Mouse (Mus musculus) kidney, adult 2 months (tissue): Measurements from ENCODE around the gene Ccdc54. TPM values are rescaled to one million over a fixed set of nuclear protein-coding genes. Genes with fewer than 3 reads are reported as not detected.

Experiments
- DNase-seq: peaks from one replicate; pipeline ENCODE4 v3.0.0; 2021
- H3K27ac ChIP-seq: fragments of 200-500 bp; 2 replicates; pipeline ENCODE4 v1.5.1; 2012; ENCODE audit warnings: low read depth, low read length, control low read depth, inconsistent platforms; ENCODE audit not compliant: insufficient read depth
- H3K27me3 ChIP-seq: fragments of 200-500 bp; replicated peaks from 2 replicates; pipeline ENCODE4 v1.6.1; 2012; ENCODE audit warnings: mild to moderate bottlenecking, moderate library complexity, low read length, inconsistent platforms; ENCODE audit not compliant: control insufficient read depth, insufficient read depth
- H3K36me3 ChIP-seq: fragments of 200-500 bp; 2 replicates; pipeline ENCODE4 v1.6.1; 2012; ENCODE audit warnings: mild to moderate bottlenecking, moderate library complexity, low read length, inconsistent platforms; ENCODE audit not compliant: control insufficient read depth, insufficient read depth
- H3K4me1 ChIP-seq: fragments of 200-500 bp; 2 replicates; pipeline ENCODE4 v1.6.1; 2011; ENCODE audit warnings: low read length; ENCODE audit not compliant: control insufficient read depth, insufficient read depth
- H3K4me3 ChIP-seq: fragments of 200-500 bp; 2 replicates; pipeline ENCODE4 v1.5.1; 2011; ENCODE audit warnings: mild to moderate bottlenecking, low read depth, low read length, control low read depth; ENCODE audit not compliant: insufficient read depth
- CTCF ChIP-seq: fragments of 200-500 bp; conservative IDR thresholded peaks from 2 replicates; pipeline ENCODE4 v1.5.1; 2011; ENCODE audit warnings: low read depth, mild to moderate bottlenecking, control low read depth, low read length, moderate library complexity, mixed read lengths; ENCODE audit not compliant: insufficient read depth, insufficient read length
- POLR2A ChIP-seq: fragments of 200-500 bp; IDR thresholded peaks from one replicate; pipeline ENCODE4 v1.6.1; 2011; ENCODE audit warnings: low read depth, low read length, control low read depth
- WGBS: fragments of 180-500 bp; shearing (Covaris S2); methylation state at CpG from one replicate; pipeline ENCODE4 v1.1.7; 2018; 5-methylcytosine and 5-hydroxymethylcytosine counted together
- polyA plus RNA-seq: library from polyadenylated mRNA; depleted of rRNA; stranded (reverse); fragments of >200 nt; gene quantifications from 2 replicates; pipeline ENCODE4 v1.2.3, GENCODE M21; 2012; rRNA removed

Ccdc54 gene
- not detected in 2 replicates for polyA plus RNA-seq

DNA sequence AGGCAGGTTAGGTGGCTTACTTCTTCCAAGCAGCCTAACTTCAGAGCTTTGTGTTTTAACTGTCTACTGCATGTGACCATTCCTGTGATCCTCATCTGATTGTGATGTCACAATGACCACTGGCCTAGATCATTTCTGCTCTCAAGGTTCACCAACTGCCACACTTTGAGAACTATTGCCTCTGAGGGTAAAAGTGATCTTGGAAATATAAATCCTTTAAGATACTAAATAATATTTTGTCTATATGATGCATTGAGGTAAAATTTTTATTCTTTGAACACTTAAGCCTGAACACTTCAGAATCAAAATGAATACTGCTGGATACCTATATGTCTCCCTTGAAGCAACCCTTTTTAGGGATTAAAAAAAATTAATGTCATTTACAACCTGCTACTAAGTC, at the start of gene Ccdc54:
Ccdc54 (minus strand) TSS at position 101 of the 400 bp plus-strand sequence.
- Histone ChIP-seq H3K27me3 (no peaks in the 10 kb centered on the region), H3K36me3 (no peaks in the 10 kb centered on the region), H3K4me1 (no peaks in the 10 kb centered on the region), H3K27ac (no peak within 1 kb of the TSS; the same call in 1 of the 2 replicates), H3K4me3 (no peak within 1 kb of the TSS)
- TF ChIP-seq POLR2A (no peak), CTCF (no peak)
- no peak for DNase-seq

DNA sequence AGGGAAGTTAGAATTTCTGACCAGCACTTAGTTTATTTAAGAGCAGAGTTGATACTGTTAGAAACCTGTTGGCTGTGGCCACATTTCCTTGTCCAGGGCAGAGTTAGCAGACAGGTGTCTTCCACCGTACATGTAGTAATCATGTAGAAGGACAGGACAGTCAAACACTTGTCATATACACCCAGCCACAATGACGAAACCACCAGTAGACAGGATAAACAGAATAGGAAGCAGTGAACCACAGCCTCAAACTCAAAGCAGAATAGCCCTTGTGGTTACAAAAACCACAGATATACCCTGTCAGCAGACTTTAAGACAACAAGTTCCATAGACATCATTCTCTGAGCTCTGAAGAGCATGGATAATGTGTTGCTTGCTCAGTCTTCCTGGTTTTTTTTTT, 41.6 kb upstream of the Ccdc54 start:
- 89% methylated on average over 2 of the region's 2 CpGs for WGBS
- Histone ChIP-seq H3K27ac (no peak overlapping the region), H3K4me1 (no peaks in the 10 kb centered on the region), H3K4me3 (no peak overlapping the region), H3K36me3 (no peaks in the 10 kb centered on the region), H3K27me3 (no peaks in the 10 kb centered on the region)
- TF ChIP-seq POLR2A (no peak), CTCF (no peak)
- DNase-seq: no peak

DNA sequence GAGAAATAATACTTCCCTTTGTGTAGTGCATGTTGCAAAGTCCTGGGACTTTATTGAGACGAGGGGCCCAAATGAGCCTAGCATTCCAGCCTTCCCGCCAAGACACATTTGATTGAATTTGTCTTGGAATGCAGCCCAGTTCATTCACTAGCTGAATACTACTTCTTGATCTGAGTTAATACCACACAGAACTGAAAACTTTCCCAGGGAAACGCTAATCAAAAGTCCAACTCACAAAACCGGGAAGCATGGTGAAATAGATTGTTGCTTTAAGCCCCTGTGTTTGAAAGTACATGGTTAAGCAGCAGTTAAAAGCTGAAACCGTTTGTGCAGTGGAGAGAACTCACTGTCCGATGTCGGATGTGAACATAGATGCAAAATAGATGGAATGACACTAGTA, 24.6 kb upstream of the Ccdc54 start:
- H3K36me3 ChIP-seq: no peaks in the 10 kb centered on the region

DNA sequence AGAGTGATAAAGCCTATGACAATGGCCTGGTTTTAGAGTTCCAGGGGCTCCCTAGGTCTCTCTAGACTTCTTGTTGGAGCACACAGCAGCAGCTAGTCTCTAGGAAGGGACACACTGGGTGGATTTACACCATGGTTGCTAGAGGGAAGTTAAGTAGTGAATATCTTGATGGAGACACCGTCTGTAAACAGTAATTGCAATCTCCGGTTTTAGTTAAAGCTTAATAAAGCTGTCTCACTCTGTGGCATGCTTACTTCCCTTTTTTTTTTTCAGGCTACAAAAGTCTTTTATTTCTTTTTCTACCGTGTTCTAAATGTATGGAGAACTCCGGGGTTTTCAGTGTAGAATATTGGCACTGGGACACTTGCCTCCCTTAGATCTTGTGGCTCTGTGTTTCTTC, 22.0 kb upstream of the Ccdc54 start:
- Histone ChIP-seq H3K27me3 (no peaks in the 10 kb centered on the region), H3K27ac (no peak overlapping the region), H3K4me1 (no peaks in the 10 kb centered on the region), H3K4me3 (no peak overlapping the region), H3K36me3 (no peaks in the 10 kb centered on the region)
- no peak for TF ChIP-seq POLR2A
- no peak for TF ChIP-seq CTCF
- 47% methylated on average over 4 of the region's 4 CpGs for WGBS
- no peak for DNase-seq

More for the DNA sequence above, 24.6 kb upstream of the Ccdc54 start:
- Histone ChIP-seq H3K4me3 (no peak overlapping the region), H3K27me3 (no peaks in the 10 kb centered on the region), H3K27ac (no peak overlapping the region), H3K4me1 (no peaks in the 10 kb centered on the region)
- TF ChIP-seq POLR2A (no peak), CTCF (no peak)
- peak; percentile 6 for DNase-seq
- WGBS: 43% methylated on average over 7 of the region's 7 CpGs

DNA sequence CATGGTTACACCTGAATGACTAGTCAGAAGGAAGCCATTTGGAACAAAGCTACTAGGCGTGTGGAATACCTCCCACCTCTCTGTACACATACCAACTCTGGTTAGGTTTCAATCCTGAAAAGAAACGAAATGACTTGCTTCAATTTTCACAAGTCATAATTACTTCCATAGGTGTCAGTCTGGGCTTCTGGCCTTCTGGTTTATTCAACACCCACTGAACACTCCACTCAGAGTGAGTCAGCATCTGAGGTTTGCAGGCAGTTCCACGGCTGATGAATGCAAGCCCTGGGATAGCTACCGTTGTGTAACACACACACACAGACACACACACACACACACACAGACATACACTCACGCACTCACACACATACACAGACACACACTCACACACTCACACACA, 19.6 kb upstream of the Ccdc54 start:
- no peak overlapping the region for H3K4me3 ChIP-seq
- WGBS: 79% methylated on average over 5 of the region's 5 CpGs
- no peak overlapping the region for H3K27ac ChIP-seq
- TF ChIP-seq CTCF (no peak), POLR2A (no peak)
- H3K36me3 ChIP-seq: no peaks in the 10 kb centered on the region
- no peaks in the 10 kb centered on the region for H3K4me1 ChIP-seq
- DNase-seq: no peak
- H3K27me3 ChIP-seq: no peaks in the 10 kb centered on the region

DNA sequence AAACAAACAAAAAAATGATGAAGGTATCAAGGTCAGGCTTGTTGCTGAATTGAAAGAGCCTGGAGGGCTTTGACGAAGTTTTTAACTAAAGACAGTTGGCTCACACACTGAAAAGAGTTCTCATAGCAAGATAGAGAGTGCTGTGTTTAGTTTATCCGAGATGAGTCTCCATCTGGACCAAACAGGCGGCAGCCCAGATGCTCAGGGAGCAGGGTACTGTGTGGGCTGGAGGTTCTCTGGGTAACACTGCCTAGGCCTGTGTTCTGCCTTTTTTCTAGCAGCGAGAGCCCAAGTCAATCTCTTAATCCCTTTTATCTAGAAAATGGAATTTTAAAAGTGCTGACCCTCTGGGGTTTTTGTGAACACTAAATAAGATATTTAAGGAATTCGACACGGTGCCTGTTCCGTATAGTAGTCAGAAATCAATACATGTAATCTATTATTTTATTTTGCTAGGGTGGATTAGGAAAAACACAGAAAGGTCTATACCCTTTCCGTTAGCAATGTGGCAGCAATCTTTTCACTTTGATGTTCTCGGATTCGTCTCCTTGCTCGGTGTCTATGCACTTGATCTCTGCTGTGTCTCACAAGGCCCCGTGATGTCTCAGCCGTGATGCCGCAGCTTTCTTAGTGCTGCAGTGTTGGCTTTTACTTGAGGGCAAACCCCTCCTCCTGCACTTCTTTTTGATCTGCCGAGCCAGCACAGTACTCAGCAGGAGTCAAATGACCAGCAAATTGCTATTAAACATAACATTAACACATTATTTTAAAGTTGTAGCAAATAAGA, 17.0 kb upstream of the Ccdc54 start:
- no peak for TF ChIP-seq CTCF
- no peak for TF ChIP-seq POLR2A
- H3K4me1 ChIP-seq: no peaks in the 10 kb centered on the region
- 68% methylated on average over 15 of the region's 15 CpGs for WGBS

DNA sequence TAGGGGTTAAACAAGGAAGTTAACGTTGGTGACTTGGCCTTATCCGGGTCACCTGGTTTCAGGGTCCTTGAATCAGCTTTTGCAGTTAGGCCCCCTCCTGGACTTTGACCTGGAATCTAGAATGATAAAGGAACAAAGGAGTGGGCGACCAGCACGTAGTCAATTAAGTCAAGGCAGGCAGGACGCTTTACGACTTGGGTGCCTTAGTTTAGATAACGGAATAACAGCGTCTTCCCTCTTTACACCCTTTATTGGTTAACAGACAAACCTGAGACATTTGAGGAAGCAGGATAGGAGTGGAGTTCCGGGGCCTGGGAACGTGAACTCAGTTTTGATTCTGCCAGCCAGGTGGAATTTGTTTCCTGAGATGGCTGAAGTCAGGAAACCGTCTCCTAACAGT, 13.9 kb upstream of the Ccdc54 start:
- DNase-seq: no peak
- TF ChIP-seq CTCF (no peak), POLR2A (no peak)
- 52% methylated on average over 11 of the region's 11 CpGs for WGBS
- no peak overlapping the region for H3K27ac ChIP-seq
- H3K36me3 ChIP-seq: no peaks in the 10 kb centered on the region
- H3K4me3 ChIP-seq: no peak overlapping the region
- H3K27me3 ChIP-seq: no peaks in the 10 kb centered on the region
- no peaks in the 10 kb centered on the region for H3K4me1 ChIP-seq

More for the DNA sequence above, 17.0 kb upstream of the Ccdc54 start:
- DNase-seq: no peak
- no peak overlapping the region for H3K27ac ChIP-seq
- H3K4me3 ChIP-seq: no peak overlapping the region
- no peaks in the 10 kb centered on the region for H3K36me3 ChIP-seq
- H3K27me3 ChIP-seq: no peaks in the 10 kb centered on the region
